Mouse (Mus musculus): ENCODE results near the gene Pdss2. TPM values are rescaled to one million over a fixed set of nuclear protein-coding genes. Genes with fewer than 3 reads are reported as not detected.
"Not testable (repeated sequence)": the region's sequence is repeated elsewhere in the genome, so short reads cannot be mapped to it uniquely, and the experiment has no call there.

Pdss2 gene
- total and polyA plus RNA-seq, 3 experiments: 2.8 to 10.8 (median 5.9) TPM

- ATAC-seq (ENCODE audit: extremely low read depth, insufficient number of reproducible peaks, low FRiP score, poor library complexity, severe bottlenecking): no peak
- H3K36me3 ChIP-seq (replicated peaks): peaks cover 2% of the 10 kb centered on the region
These were observed 26.7 kb downstream of the Pdss2 start for GRCm38 (mm10) chr10:43247994-43248393.

DNA sequence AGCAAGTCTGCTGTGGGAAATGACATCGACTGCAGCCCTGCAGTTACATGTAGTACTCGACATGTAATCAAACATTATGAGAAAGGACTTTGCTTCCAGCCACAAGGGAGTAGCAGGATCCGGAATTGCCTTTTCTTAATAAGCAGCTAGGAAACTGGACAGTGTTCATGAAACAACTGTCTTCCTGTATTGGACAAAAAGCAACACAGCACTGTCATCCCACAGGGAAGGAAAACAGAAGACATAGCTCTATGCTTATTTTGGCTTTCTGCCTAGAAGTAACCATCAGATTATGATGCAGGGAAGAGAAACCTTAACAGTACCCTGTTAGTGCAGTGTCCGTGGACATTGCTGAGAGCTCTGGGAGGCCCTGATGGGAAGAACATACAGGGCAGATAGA lies 31.0 kb downstream of the Pdss2 start:
- Histone ChIP-seq H3K9me3 (replicated peaks) (no peaks in the 10 kb centered on the region), H3K27me3 (ENCODE audit: insufficient read depth, low read length) (no peaks in the 10 kb centered on the region), H3K36me3 (replicated peaks) (peaks cover 2% of the 10 kb centered on the region), H3K4me1 (ENCODE audit: insufficient read depth, low read depth, low read length) (no peaks in the 10 kb centered on the region), H3K4me3 (ENCODE audit: low read depth, low read length) (no peak overlapping the region)
- DNase-seq (ENCODE audit: low spot score): no peak
- ATAC-seq (ENCODE audit: extremely low read depth, insufficient number of reproducible peaks, low FRiP score, poor library complexity, severe bottlenecking): no peak
- no peak for TF ChIP-seq GATA1 (IDR thresholded peaks at IDR 0.05; ENCODE audit: borderline replicate concordance, low read length)
- no peak for TF ChIP-seq CTCF (IDR thresholded peaks at IDR 0.05; ENCODE audit: low read depth, low read length)
- TF ChIP-seq POLR2AphosphoS5 (IDR thresholded peaks at IDR 0.05; ENCODE audit: insufficient replicate concordance, low read depth, low read length): no peak
- no peak for TF ChIP-seq TAL1 (conservative IDR thresholded peaks at IDR 0.05; ENCODE audit: low read depth, low read length)
- TF ChIP-seq GATA2 (IDR thresholded peaks at IDR 0.05; ENCODE audit: borderline replicate concordance, low read depth, low read length): no peak

More at GRCm38 (mm10) chr10:43247994-43248393, 26.7 kb downstream of the Pdss2 start:
- no peak for DNase-seq (ENCODE audit: low spot score)
- Histone ChIP-seq H3K4me3 (ENCODE audit: low read depth, low read length) (no peak overlapping the region), H3K9me3 (replicated peaks) (no peaks in the 10 kb centered on the region), H3K27me3 (ENCODE audit: insufficient read depth, low read length) (no peaks in the 10 kb centered on the region), H3K4me1 (ENCODE audit: insufficient read depth, low read depth, low read length) (peaks cover 17% of the 10 kb centered on the region)
- TF ChIP-seq POLR2AphosphoS5 (IDR thresholded peaks at IDR 0.05; ENCODE audit: insufficient replicate concordance, low read depth, low read length) (no peak), GATA1 (IDR thresholded peaks at IDR 0.05; ENCODE audit: borderline replicate concordance, low read length) (no peak), TAL1 (conservative IDR thresholded peaks at IDR 0.05; ENCODE audit: low read depth, low read length) (no peak), CTCF (IDR thresholded peaks at IDR 0.05; ENCODE audit: low read depth, low read length) (no peak), GATA2 (IDR thresholded peaks at IDR 0.05; ENCODE audit: borderline replicate concordance, low read depth, low read length) (no peak)

GRCm38 (mm10) chr10:43256965-43257364 lies 35.7 kb downstream of the Pdss2 start:
- not testable (repeated sequence) for ATAC-seq (ENCODE audit: extremely low read depth, insufficient number of reproducible peaks, low FRiP score, poor library complexity, severe bottlenecking); H3K9me3 ChIP-seq (replicated peaks); H3K4me1 ChIP-seq (ENCODE audit: insufficient read depth, low read depth, low read length); H3K4me3 ChIP-seq (ENCODE audit: low read depth, low read length); H3K27me3 ChIP-seq (ENCODE audit: insufficient read depth, low read length); DNase-seq (ENCODE audit: low spot score); H3K36me3 ChIP-seq (replicated peaks)

- not testable (repeated sequence) for ATAC-seq (ENCODE audit: extremely low read depth, insufficient number of reproducible peaks, low FRiP score, poor library complexity, severe bottlenecking); DNase-seq (ENCODE audit: low spot score); H3K4me3 ChIP-seq (ENCODE audit: low read depth, low read length)
These were observed 36.2 kb downstream of the Pdss2 start for GRCm38 (mm10) chr10:43257500-43257899.

GRCm38 (mm10) chr10:43271318-43271717 lies 50.0 kb downstream of the Pdss2 start:
- no peak for TF ChIP-seq GATA2 (IDR thresholded peaks at IDR 0.05; ENCODE audit: borderline replicate concordance, low read depth, low read length)
- no peak for TF ChIP-seq POLR2AphosphoS5 (IDR thresholded peaks at IDR 0.05; ENCODE audit: insufficient replicate concordance, low read depth, low read length)
- TF ChIP-seq GATA1 (IDR thresholded peaks at IDR 0.05; ENCODE audit: borderline replicate concordance, low read length): no peak
- no peaks in the 10 kb centered on the region for H3K9me3 ChIP-seq (replicated peaks)
- no peak for ATAC-seq (ENCODE audit: extremely low read depth, insufficient number of reproducible peaks, low FRiP score, poor library complexity, severe bottlenecking)
- no peaks in the 10 kb centered on the region for H3K4me1 ChIP-seq (ENCODE audit: insufficient read depth, low read depth, low read length)
- no peaks in the 10 kb centered on the region for H3K27me3 ChIP-seq (ENCODE audit: insufficient read depth, low read length)
- H3K36me3 ChIP-seq (replicated peaks): no peaks in the 10 kb centered on the region
- DNase-seq (ENCODE audit: low spot score): no peak
- no peak overlapping the region for H3K4me3 ChIP-seq (ENCODE audit: low read depth, low read length)

More at GRCm38 (mm10) chr10:43257500-43257899, 36.2 kb downstream of the Pdss2 start:
- H3K9me3 ChIP-seq (replicated peaks); H3K36me3 ChIP-seq (replicated peaks); H3K4me1 ChIP-seq (ENCODE audit: insufficient read depth, low read depth, low read length); H3K27me3 ChIP-seq (ENCODE audit: insufficient read depth, low read length): not testable (repeated sequence)

DNA sequence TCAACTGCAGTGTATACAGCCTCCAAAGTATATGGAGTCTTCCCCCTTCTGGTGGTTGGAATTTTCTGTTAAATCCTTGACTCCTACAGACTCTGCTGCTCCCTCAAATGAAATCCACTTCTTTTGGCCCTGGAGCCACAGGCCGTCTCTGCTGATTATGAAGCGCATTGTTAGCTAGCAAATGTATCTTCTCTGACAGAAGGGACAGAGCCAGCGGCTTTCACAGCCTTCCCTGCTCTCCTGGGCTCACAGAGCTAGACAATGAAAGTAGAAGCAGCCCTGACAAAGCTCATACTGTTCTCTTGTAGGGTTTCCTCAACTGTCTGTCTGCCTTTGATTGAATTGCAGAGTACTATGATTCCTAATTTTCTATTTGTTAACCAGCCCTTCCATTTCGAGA lies 51.1 kb downstream of the Pdss2 start:
- no peak overlapping the region for H3K4me3 ChIP-seq (ENCODE audit: low read depth, low read length)
- no peaks in the 10 kb centered on the region for H3K27me3 ChIP-seq (ENCODE audit: insufficient read depth, low read length)
- ATAC-seq (ENCODE audit: extremely low read depth, insufficient number of reproducible peaks, low FRiP score, poor library complexity, severe bottlenecking) (no peak), DNase-seq (ENCODE audit: low spot score) (no peak)
- no peaks in the 10 kb centered on the region for H3K9me3 ChIP-seq (replicated peaks)
- peaks cover 2% of the 10 kb centered on the region for H3K36me3 ChIP-seq (replicated peaks)
- H3K4me1 ChIP-seq (ENCODE audit: insufficient read depth, low read depth, low read length): no peaks in the 10 kb centered on the region
- TF ChIP-seq TAL1 (conservative IDR thresholded peaks at IDR 0.05; ENCODE audit: low read depth, low read length): no peak
- TF ChIP-seq POLR2AphosphoS5 (IDR thresholded peaks at IDR 0.05; ENCODE audit: insufficient replicate concordance, low read depth, low read length): no peak
- TF ChIP-seq GATA1 (IDR thresholded peaks at IDR 0.05; ENCODE audit: borderline replicate concordance, low read length): no peak
- TF ChIP-seq CTCF (IDR thresholded peaks at IDR 0.05; ENCODE audit: low read depth, low read length): no peak
- TF ChIP-seq GATA2 (IDR thresholded peaks at IDR 0.05; ENCODE audit: borderline replicate concordance, low read depth, low read length): no peak

- ATAC-seq (ENCODE audit: extremely low read depth, insufficient number of reproducible peaks, low FRiP score, poor library complexity, severe bottlenecking): no peak
- Histone ChIP-seq H3K9me3 (replicated peaks) (no peaks in the 10 kb centered on the region), H3K4me3 (ENCODE audit: low read depth, low read length) (no peak overlapping the region), H3K27me3 (ENCODE audit: insufficient read depth, low read length) (no peaks in the 10 kb centered on the region), H3K4me1 (ENCODE audit: insufficient read depth, low read depth, low read length) (no peaks in the 10 kb centered on the region), H3K36me3 (replicated peaks) (peaks cover 2% of the 10 kb centered on the region)
- DNase-seq (ENCODE audit: low spot score): no peak
- TF ChIP-seq GATA1 (IDR thresholded peaks at IDR 0.05; ENCODE audit: borderline replicate concordance, low read length) (no peak), POLR2AphosphoS5 (IDR thresholded peaks at IDR 0.05; ENCODE audit: insufficient replicate concordance, low read depth, low read length) (no peak), GATA2 (IDR thresholded peaks at IDR 0.05; ENCODE audit: borderline replicate concordance, low read depth, low read length) (no peak), CTCF (IDR thresholded peaks at IDR 0.05; ENCODE audit: low read depth, low read length) (no peak), TAL1 (conservative IDR thresholded peaks at IDR 0.05; ENCODE audit: low read depth, low read length) (no peak)
These were observed 51.8 kb downstream of the Pdss2 start for GRCm38 (mm10) chr10:43273057-43273456.
